Mouse (Mus musculus) ES-CJ7 (cell line): ENCODE measurements around the gene Galnt18.

ENCODE experiments used
- DNase-seq: peaks from one replicate; pipeline ENCODE4 v3.0.0; 2011; ENCODE audit warnings: low read depth, low spot score

Gene Galnt18

GRCm38 (mm10) chr7:111563316-111564110, 216.3 kb downstream of the Galnt18 start:
- DNase-seq, result no peak

- peak; percentile 38 for DNase-seq
Observed at GRCm38 (mm10) chr7:111560097-111560496, 219.7 kb downstream of the Galnt18 start.

- DNase-seq, result no peak
Observed at GRCm38 (mm10) chr7:111559011-111559410, 220.8 kb downstream of the Galnt18 start.

- DNase-seq, result no peak
Observed at GRCm38 (mm10) chr7:111550987-111551386, 228.8 kb downstream of the Galnt18 start.

GRCm38 (mm10) chr7:111547069-111547468, 232.7 kb downstream of the Galnt18 start:
- DNase-seq, result no peak

- DNase-seq, result no peak
Observed at GRCm38 (mm10) chr7:111545614-111546013, 234.2 kb downstream of the Galnt18 start.

GRCm38 (mm10) chr7:111537946-111538345, 241.8 kb downstream of the Galnt18 start:
- no peak for DNase-seq

GRCm38 (mm10) chr7:111534826-111535405, 244.9 kb downstream of the Galnt18 start:
- no peak for DNase-seq

- DNase-seq, result no peak
Observed at GRCm38 (mm10) chr7:111528961-111529643, 250.7 kb downstream of the Galnt18 start.

GRCm38 (mm10) chr7:111528462-111528861, 251.3 kb downstream of the Galnt18 start:
- no peak for DNase-seq

GRCm38 (mm10) chr7:111520881-111521280, 258.9 kb downstream of the Galnt18 start:
- DNase-seq, result no peak

- no peak for DNase-seq
Observed at GRCm38 (mm10) chr7:111518581-111519242, 261.1 kb downstream of the Galnt18 start.

GRCm38 (mm10) chr7:111516882-111517281, 262.9 kb downstream of the Galnt18 start:
- DNase-seq, result no peak

GRCm38 (mm10) chr7:111515471-111515870, 264.3 kb downstream of the Galnt18 start:
- no peak for DNase-seq

- DNase-seq, result no peak
Observed at GRCm38 (mm10) chr7:111509167-111509854, 270.5 kb downstream of the Galnt18 start.

- DNase-seq, result no peak
Observed at GRCm38 (mm10) chr7:111500616-111501015, 279.2 kb downstream of the Galnt18 start.

- DNase-seq, result no peak
Observed at GRCm38 (mm10) chr7:111499255-111499790, 280.5 kb downstream of the Galnt18 start.

GRCm38 (mm10) chr7:111497191-111497590, 282.6 kb downstream of the Galnt18 start:
- no peak for DNase-seq

- DNase-seq, result no peak
Observed at GRCm38 (mm10) chr7:111492242-111492949, 287.4 kb downstream of the Galnt18 start.

GRCm38 (mm10) chr7:111491566-111491965, 288.2 kb downstream of the Galnt18 start:
- no peak for DNase-seq
